In the genomic region with DNA sequence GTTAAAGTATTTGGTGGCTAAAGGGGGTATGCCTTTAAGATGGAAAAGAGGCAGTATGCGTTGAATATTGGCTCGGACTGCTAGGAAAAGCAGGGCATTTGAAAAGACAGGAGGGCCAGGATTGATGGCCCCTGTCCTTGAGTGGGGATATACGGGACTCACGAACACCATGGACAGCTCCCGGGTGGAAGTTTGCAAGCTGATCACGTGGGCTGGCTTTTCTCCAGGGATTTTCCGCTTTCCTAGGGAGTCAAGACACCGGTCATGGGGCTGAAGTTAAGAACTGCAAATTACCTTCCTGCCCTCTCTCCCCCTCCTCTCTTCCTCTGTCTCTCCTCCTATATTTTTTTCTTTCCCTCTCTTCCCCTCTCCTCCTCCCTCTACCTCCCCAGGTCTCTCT, we compare ENCODE assay signal across 8 mouse cellular contexts. TPM values are rescaled to one million over a fixed set of nuclear protein-coding genes. Genes with fewer than 3 reads are reported as not detected.
A peak's percentile ranks its signal among the peaks of the same experiment; 100 is the strongest.
DNase-seq lines count a peak whose midpoint lies in the region; ATAC-seq lines count a peak whose summit lies in the region.

No protein-coding gene starts in this region.

- H3K9me3 ChIP-seq in kidney, embryonic 15.5 days (replicated peaks), result no peaks in the 10 kb centered on the region
- no peaks in the 10 kb centered on the region for H3K9me3 ChIP-seq in embryonic facial prominence, embryonic 11.5 days (replicated peaks; ENCODE audit: control insufficient read depth, low read length)
- no peaks in the 10 kb centered on the region for H3K9me3 ChIP-seq in forebrain, embryonic 15.5 days

- ATAC-seq in kidney, embryonic 15.5 days (replicated peaks; ENCODE audit: low FRiP score), result no peak
- no peak for ATAC-seq in embryonic facial prominence, embryonic 11.5 days (replicated peaks; ENCODE audit: insufficient number of reproducible peaks, low FRiP score, low TSS enrichment, low read depth)
- ATAC-seq in forebrain, embryonic 15.5 days (replicated peaks), result no peak

- no peaks in the 10 kb centered on the region for H3K36me3 ChIP-seq in kidney, embryonic 15.5 days
- H3K36me3 ChIP-seq in embryonic facial prominence, embryonic 11.5 days (replicated peaks; ENCODE audit: control insufficient read depth, insufficient read depth, low read depth, low read length), result no peaks in the 10 kb centered on the region
- no peaks in the 10 kb centered on the region for H3K36me3 ChIP-seq in forebrain, embryonic 15.5 days

- peak; percentile 79 for DNase-seq in kidney, adult 18-20 months
- DNase-seq in ZHBTc4 (ENCODE audit: low read depth, low spot score), result peak; percentile 78
- DNase-seq in embryonic facial prominence, embryonic 11.5 days (ENCODE audit: low spot score), result peak; percentile 76
- DNase-seq in kidney, postnatal 36 days, result peak; percentile 89 to 96
- peak; percentile 49 for DNase-seq in skeletal muscle tissue, adult 2 months (ENCODE audit: low read depth, low spot score)
- no peak for DNase-seq in thymus, postnatal 14 days

- no peak overlapping the region for H3K27ac ChIP-seq in kidney, embryonic 15.5 days
- no peak overlapping the region for H3K27ac ChIP-seq in embryonic facial prominence, embryonic 11.5 days (replicated peaks; ENCODE audit: low read depth, low read length)
- no peak overlapping the region for H3K27ac ChIP-seq in forebrain, embryonic 15.5 days (replicated peaks)

- no peak overlapping the region for H3K9ac ChIP-seq in kidney, embryonic 15.5 days
- no peak overlapping the region for H3K9ac ChIP-seq in embryonic facial prominence, embryonic 11.5 days (replicated peaks; ENCODE audit: low read length)
- no peak overlapping the region for H3K9ac ChIP-seq in forebrain, embryonic 15.5 days (replicated peaks)

- 9% methylated on average over 8 of the region's 8 CpGs for WGBS in kidney, embryonic 15.5 days
- WGBS in embryonic facial prominence, embryonic 11.5 days, result 7% methylated on average over 8 of the region's 8 CpGs
- WGBS in forebrain, embryonic 15.5 days, result 16% methylated on average over 8 of the region's 8 CpGs

- H3K4me2 ChIP-seq in kidney, embryonic 15.5 days, result no peak overlapping the region
- H3K4me2 ChIP-seq in embryonic facial prominence, embryonic 11.5 days (ENCODE audit: low read depth, low read length), result no peak overlapping the region
- H3K4me2 ChIP-seq in forebrain, embryonic 15.5 days (replicated peaks), result no peak overlapping the region

- no peak overlapping the region for H3K4me3 ChIP-seq in kidney, embryonic 15.5 days (replicated peaks)
- no peak overlapping the region for H3K4me3 ChIP-seq in embryonic facial prominence, embryonic 11.5 days (ENCODE audit: low read depth, low read length)
- no peak overlapping the region for H3K4me3 ChIP-seq in forebrain, embryonic 15.5 days

- H3K4me1 ChIP-seq in kidney, embryonic 15.5 days, result no peaks in the 10 kb centered on the region
- H3K4me1 ChIP-seq in embryonic facial prominence, embryonic 11.5 days (ENCODE audit: control insufficient read depth, insufficient read depth, low read length), result no peaks in the 10 kb centered on the region
- H3K4me1 ChIP-seq in forebrain, embryonic 15.5 days, result peaks cover 10% of the 10 kb centered on the region

- no peaks in the 10 kb centered on the region for H3K27me3 ChIP-seq in kidney, embryonic 15.5 days
- no peaks in the 10 kb centered on the region for H3K27me3 ChIP-seq in embryonic facial prominence, embryonic 11.5 days (ENCODE audit: control insufficient read depth, insufficient read depth, low read length)
- no peaks in the 10 kb centered on the region for H3K27me3 ChIP-seq in forebrain, embryonic 15.5 days

RNA-seq across cellular contexts. Expression of a gene that starts 14.2 kb away (rescaled TPM):
- 0.40 and 0.51 TPM in 2 replicates for polyA plus RNA-seq in kidney, embryonic 15.5 days (2015; fragmentation: Nextera tagmentation; extraction: Ambion mirVana)
- 0.50 and 2.0 TPM in 2 replicates for polyA plus RNA-seq in embryonic facial prominence, embryonic 11.5 days (2014; fragmentation: Nextera tagmentation; extraction: Ambion mirVana)
- polyA plus RNA-seq in forebrain, embryonic 15.5 days (2015; fragmentation: Nextera tagmentation; extraction: Ambion mirVana), result 12.8 and 14.2 TPM in 2 replicates
